Mouse (Mus musculus) olfactory bulb, adult 2 months (tissue): ENCODE data around the gene Nhlrc3.

ENCODE experiments used
- CTCF ChIP-seq: fragments of 200-500 bp; IDR thresholded peaks from 2 replicates; pipeline ENCODE4 v1.5.1; 2012; ENCODE audit warnings: low read depth, mild to moderate bottlenecking, low read length, moderate library complexity; ENCODE audit not compliant: insufficient read depth
- POLR2A ChIP-seq: fragments of 200-500 bp; IDR thresholded peaks from 2 replicates; pipeline ENCODE4 v1.6.1; 2012; ENCODE audit warnings: mild to moderate bottlenecking, low read depth, low read length, moderate library complexity; ENCODE audit not compliant: insufficient read depth

DNA sequence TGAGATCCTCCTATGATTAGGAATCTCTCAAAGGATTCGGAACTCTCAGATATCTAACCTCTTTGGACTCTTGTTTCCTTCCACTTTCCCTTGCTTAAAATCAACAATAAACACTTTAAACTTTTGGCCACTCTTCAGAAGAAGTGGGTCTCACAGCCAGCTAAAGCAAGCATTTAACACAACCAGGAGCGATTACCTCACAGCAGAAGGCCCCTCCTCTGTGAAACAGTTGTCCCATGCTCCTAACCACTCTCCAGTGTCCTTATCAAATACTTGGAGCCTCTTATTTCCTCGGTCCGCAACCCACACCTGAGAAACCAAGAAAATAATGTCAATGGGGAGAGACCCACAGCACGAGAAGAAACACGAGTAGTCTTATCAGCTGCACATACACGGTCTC, 9.8 kb downstream of the Nhlrc3 start:
- TF ChIP-seq CTCF (no peak), POLR2A (no peak)
